Mouse (Mus musculus) left cerebral cortex, adult 11 months (tissue): ENCODE measurements around the gene Rab11fip5.
A peak's percentile ranks its signal among the peaks of the same experiment; 100 is the strongest.

Source experiments
- DNase-seq: peaks from one replicate; pipeline ENCODE4 v3.0.0; 2022; ENCODE audit warnings: low spot score

Gene Rab11fip5

GRCm38 (mm10) chr6:85314064-85314798, 60.2 kb downstream of the Rab11fip5 start:
- no peak for DNase-seq

GRCm38 (mm10) chr6:85307894-85308293, 66.5 kb downstream of the Rab11fip5 start:
- no peak for DNase-seq

- no peak for DNase-seq
Observed at GRCm38 (mm10) chr6:85306375-85306774, 68.1 kb downstream of the Rab11fip5 start.

- DNase-seq, result no peak
Observed at GRCm38 (mm10) chr6:85305826-85306225, 68.6 kb downstream of the Rab11fip5 start.

- DNase-seq, result no peak
Observed at GRCm38 (mm10) chr6:85304966-85305365, 69.5 kb downstream of the Rab11fip5 start.

DNA sequence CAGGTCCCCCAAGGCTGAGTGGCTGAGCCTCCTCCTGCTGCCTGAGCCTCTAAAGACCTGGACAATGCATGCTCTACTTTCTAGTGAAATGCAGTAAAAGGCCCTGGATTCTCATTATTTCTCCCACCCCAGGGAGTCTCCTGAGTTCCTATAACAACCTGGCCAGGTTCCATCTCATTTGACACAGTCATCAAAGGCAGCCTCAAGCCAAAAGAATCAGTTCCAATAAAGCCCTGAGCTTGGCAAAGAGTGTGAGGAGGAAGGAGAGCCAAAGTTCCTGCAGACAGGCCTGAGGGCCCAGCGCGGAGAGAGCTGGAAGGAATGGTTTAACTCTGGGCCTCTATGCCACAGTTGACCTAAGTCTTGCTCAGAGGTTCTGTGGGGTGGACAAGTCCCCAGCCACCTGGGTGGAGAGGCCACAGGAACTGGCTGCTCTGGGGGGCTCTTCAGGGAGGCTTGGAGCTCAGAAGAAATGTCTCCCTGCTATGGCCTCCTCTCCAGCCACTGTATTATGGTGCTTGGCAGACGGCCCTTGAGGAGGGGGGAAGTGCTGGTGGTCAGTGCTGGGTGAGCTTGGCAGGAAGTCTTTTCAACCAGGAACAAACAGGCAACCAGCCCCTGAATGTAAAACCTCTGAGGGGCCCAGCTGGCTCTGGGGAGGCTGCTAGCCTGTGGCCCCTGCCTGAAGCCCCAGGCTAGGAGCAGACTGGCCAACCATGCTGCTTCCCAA, 71.9 kb downstream of the Rab11fip5 start:
- peak; percentile 59 for DNase-seq

GRCm38 (mm10) chr6:85295384-85296167, 78.9 kb downstream of the Rab11fip5 start:
- no peak for DNase-seq

DNA sequence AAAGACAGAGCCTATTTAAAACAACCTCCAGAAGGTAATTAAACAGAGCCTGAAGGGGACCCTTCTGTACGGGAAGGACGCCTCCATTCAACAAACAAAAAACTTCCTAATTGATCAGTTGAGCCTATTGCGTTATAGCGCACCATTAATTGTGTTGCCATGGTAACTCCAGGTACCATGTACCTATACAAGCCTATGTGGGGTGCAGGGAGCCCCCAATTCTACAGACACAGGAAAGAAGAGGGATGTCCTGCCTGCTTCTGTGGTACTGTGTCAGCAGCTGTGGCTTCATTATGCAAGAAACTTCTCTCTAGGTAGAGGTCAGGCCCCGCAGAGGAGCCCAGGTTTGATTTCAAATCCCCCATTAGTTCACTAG, 80.4 kb downstream of the Rab11fip5 start:
- DNase-seq, result no peak

DNA sequence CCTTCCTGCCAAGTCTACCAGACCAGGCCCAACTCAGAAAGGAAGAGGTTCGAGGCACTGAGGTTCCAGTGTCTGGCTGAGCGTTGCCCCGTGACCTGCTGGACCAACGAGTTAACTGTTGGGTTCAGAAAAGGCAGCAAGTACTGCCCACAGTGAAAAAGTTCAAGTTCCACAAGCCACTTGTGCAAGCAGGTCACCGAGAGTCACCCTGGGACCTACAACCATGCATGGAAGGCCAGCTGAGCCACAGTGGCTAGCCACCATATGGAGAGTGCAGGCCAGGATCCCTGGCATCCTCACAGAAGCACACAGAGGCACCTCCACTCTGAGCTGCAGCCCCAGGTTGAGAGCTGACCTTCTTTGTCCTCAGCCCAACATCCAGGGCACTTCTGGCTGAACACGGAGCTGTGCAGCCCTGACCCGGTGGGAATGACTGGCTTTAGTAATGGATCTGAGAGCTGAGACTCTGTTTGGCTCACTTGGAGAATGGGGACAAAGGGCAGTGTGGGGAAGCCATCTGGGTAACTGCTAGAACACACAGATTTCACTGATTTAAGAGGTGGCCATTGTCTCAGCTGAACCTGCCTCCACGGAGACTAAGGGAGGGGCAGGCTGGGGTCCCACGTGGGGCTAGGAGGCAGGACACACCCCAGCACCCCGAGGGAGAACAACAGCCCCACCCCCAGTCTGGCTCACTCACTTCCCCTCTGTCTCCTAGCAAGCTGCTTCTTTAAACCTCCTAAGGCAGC, 81.0 kb downstream of the Rab11fip5 start:
- DNase-seq, result no peak

DNA sequence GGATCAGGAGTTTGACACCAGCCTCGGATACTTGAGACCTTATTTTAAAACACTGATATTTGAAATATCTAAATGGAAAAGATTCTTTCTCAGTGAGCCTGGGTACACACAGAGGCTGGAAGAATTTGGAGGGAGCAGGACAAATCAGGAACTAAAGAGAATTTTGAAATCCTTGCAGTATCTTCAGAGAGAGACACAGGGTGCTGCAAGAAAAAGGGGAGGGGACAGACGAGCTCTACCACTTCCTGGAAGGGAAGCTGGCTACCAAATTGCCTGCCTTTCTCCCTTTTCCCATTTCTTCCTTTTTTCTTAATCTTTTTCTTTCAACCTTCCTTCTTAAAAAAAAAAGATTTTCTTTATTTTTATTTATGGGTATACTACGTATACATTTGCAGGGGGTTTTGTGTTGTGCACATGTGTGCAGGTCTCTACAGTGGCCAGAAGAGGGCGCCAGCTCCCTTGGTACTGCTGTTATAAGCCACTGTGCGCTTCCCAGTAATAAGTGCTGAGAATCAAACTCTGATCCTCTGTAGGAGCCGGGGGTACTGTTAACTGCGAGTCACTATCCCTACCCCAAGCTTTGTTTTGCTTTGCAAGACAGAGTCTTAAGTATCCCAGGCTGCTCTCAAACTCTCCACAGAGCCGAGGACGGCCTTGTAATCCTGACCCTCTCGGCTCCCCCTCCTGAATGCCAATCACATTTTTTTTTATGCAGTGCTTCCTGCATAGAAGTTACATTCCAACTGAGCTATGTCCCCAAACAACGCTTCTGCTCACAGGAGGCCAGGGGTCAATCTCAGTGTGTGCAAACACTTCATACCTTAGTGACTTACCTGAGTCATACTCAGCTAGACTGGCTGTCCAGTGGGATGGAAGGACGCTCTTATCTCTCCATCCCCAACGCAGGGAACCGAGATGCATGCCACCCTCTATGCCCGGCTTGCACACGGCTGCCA, 83.3 kb downstream of the Rab11fip5 start:
- DNase-seq, result no peak

GRCm38 (mm10) chr6:85288193-85288857, 86.1 kb downstream of the Rab11fip5 start:
- no peak for DNase-seq

DNA sequence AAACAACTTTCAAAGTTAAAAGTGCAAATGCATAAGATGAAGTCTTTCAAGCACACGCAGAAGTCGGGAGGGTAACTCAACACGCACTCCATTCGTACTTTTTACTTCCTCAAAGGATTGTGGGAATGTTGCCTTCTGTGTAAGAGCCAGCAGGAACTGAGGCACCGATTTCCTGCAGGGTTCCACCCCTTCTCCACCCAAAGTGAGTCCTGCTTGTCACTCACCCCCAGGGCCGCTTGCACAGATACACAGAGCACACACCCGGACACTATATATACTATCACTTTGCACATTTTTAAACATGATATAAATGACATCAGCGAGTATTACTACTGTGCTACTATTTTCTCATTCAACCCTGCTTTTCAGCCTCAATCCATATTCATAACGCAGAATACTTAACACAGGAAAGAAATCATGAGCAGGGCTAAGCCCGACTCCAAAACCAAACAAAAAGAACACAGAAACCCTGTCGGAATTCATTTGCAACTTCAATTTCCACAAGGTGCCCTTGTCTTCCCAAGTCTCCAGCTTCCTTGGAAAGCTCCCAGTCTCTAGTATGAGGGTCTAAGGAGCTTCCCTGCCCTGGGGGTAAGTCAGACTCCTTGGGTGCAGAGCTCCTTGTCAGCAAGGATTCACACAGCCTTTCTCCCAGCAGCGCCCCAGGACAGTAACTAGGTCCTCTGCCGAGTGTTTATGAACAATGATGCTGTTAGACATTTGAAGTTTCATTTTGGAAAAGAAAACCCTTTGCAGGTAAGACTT, 88.0 kb downstream of the Rab11fip5 start:
- DNase-seq, result no peak
